Mouse (Mus musculus) spleen, postnatal 10 days (tissue): ENCODE data around the gene Tmem259.
A peak's percentile ranks its signal among the peaks of the same experiment; 100 is the strongest.

Source experiments
- DNase-seq, 2 experiments: peaks; one replicate each; pipeline ENCODE4 v3.0.0; 2021 to 2022; ENCODE audit warnings: low spot score in 2 of 2

Tmem259 gene

GRCm38 (mm10) chr10:79984195-79984816 lies at the start of gene Tmem259:
TSS of gene Tmem259 (minus strand) at chr10:79984330.
- DNase-seq: peak; percentile 88 to 91

- DNase-seq: peak in 1 of 2 experiments; percentile 84
Observed at GRCm38 (mm10) chr10:80032799-80033480, 48.8 kb upstream of the Tmem259 start.

GRCm38 (mm10) chr10:80030736-80031135 lies 46.6 kb upstream of the Tmem259 start:
- DNase-seq: no peak

GRCm38 (mm10) chr10:80030191-80030590 lies 46.1 kb upstream of the Tmem259 start:
- no peak for DNase-seq

GRCm38 (mm10) chr10:80028521-80028846 lies 44.4 kb upstream of the Tmem259 start:
- DNase-seq: no peak

GRCm38 (mm10) chr10:80027681-80028520 lies 43.8 kb upstream of the Tmem259 start:
- DNase-seq: peak in 1 of 2 experiments; percentile 56

- DNase-seq: peak in 1 of 2 experiments; percentile 74
Observed at GRCm38 (mm10) chr10:80025889-80026288, 41.8 kb upstream of the Tmem259 start.

GRCm38 (mm10) chr10:80025463-80025862 lies 41.3 kb upstream of the Tmem259 start:
- DNase-seq: no peak

GRCm38 (mm10) chr10:80025044-80025347 lies 40.9 kb upstream of the Tmem259 start:
- no peak for DNase-seq

- peak in 1 of 2 experiments; percentile 67 for DNase-seq
Observed at GRCm38 (mm10) chr10:80024229-80025043, 40.3 kb upstream of the Tmem259 start.

GRCm38 (mm10) chr10:80023758-80024157 lies 39.6 kb upstream of the Tmem259 start:
- no peak for DNase-seq

- no peak for DNase-seq
Observed at GRCm38 (mm10) chr10:80022806-80023205, 38.7 kb upstream of the Tmem259 start.

- DNase-seq: no peak
Observed at GRCm38 (mm10) chr10:80022164-80022563, 38.0 kb upstream of the Tmem259 start.

- DNase-seq: no peak
Observed at GRCm38 (mm10) chr10:80021320-80021641, 37.2 kb upstream of the Tmem259 start.

- no peak for DNase-seq
Observed at GRCm38 (mm10) chr10:80020603-80021319, 36.6 kb upstream of the Tmem259 start.

- DNase-seq: no peak
Observed at GRCm38 (mm10) chr10:80020191-80020590, 36.1 kb upstream of the Tmem259 start.

GRCm38 (mm10) chr10:80019471-80020131 lies 35.5 kb upstream of the Tmem259 start:
- DNase-seq: peak in 1 of 2 experiments; percentile 46

GRCm38 (mm10) chr10:80018739-80019297 lies 34.7 kb upstream of the Tmem259 start:
- peak; percentile 56 to 66 for DNase-seq

- peak; percentile 58 to 69 for DNase-seq
Observed at GRCm38 (mm10) chr10:80017771-80018170, 33.6 kb upstream of the Tmem259 start.

GRCm38 (mm10) chr10:80017361-80017760 lies 33.2 kb upstream of the Tmem259 start:
- peak in 1 of 2 experiments; percentile 89 for DNase-seq
